Mouse (Mus musculus): ENCODE results near the gene Mfsd5.

Gene Mfsd5

GRCm38 (mm10) chr15:102282463-102283292 lies 3.4 kb downstream of the Mfsd5 start:
- DNase-seq, result no peak

- no peak for DNase-seq
Measured at GRCm38 (mm10) chr15:102283648-102284047, 4.4 kb downstream of the Mfsd5 start.

- peak; percentile 67 for DNase-seq
Measured at GRCm38 (mm10) chr15:102287395-102287794, 8.1 kb downstream of the Mfsd5 start.

- DNase-seq, result peak; percentile 97
Measured at GRCm38 (mm10) chr15:102295633-102296367, 16.5 kb downstream of the Mfsd5 start, which contains the start of gene Espl1. Gene Espl1, plus strand, starts transcription at chr15:102296266.

- no peak for DNase-seq
Measured at GRCm38 (mm10) chr15:102296368-102297006, 17.2 kb downstream of the Mfsd5 start.

- no peak for DNase-seq
Measured at GRCm38 (mm10) chr15:102302542-102302941, 23.3 kb downstream of the Mfsd5 start.

- DNase-seq, result no peak
Measured at GRCm38 (mm10) chr15:102308717-102309116, 29.5 kb downstream of the Mfsd5 start.

GRCm38 (mm10) chr15:102310074-102310845 lies 31.0 kb downstream of the Mfsd5 start:
- peak; percentile 88 for DNase-seq

- DNase-seq, result no peak
Measured at GRCm38 (mm10) chr15:102311489-102311888, 32.2 kb downstream of the Mfsd5 start.

- no peak for DNase-seq
Measured at GRCm38 (mm10) chr15:102315292-102315691, 36.0 kb downstream of the Mfsd5 start.

- DNase-seq, result peak; percentile 82
Measured at GRCm38 (mm10) chr15:102316263-102316662, 37.0 kb downstream of the Mfsd5 start.

- no peak for DNase-seq
Measured at GRCm38 (mm10) chr15:102324654-102325473, 45.6 kb downstream of the Mfsd5 start.

- peak; percentile 93 for DNase-seq
Measured at GRCm38 (mm10) chr15:102326022-102326576, 46.8 kb downstream of the Mfsd5 start, which contains the start of gene Pfdn5. Gene Pfdn5, plus strand, starts transcription at chr15:102326116.

GRCm38 (mm10) chr15:102326892-102327291 lies 47.6 kb downstream of the Mfsd5 start:
- DNase-seq, result no peak

All from kidney, postnatal 10 days (tissue).